Mouse (Mus musculus): Measurements from ENCODE around the gene Cyp2w1. TPM values are rescaled to one million over a fixed set of nuclear protein-coding genes. Genes with fewer than 3 reads are reported as not detected.

Gene Cyp2w1
- polyA plus RNA-seq, 1 experiment from 2014 or later: not detected

DNA sequence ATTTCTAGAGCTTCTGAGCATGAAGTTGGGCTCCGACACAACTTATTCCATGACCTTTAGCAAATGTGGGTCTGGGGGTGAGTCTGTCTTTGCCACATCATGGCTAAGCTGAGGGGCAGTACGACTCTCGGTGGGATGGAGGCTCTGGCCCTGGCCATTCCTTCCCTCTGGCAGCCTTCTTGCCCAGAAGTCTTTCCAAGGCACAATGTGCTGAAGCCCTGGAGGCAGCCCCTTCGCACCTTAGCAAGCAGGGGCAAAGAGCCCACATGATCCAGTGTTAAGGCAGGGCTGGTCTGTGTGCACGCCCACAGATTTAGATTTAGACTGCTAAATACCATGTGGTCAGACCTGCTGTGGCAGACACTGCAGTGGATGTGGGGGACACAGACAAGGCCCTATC is 46.4 kb downstream of the Cyp2w1 start:
- no peak overlapping the region for H3K4me2 ChIP-seq
- H3K9me3 ChIP-seq: no peaks in the 10 kb centered on the region
- H3K27ac ChIP-seq: no peak overlapping the region
- no peaks in the 10 kb centered on the region for H3K27me3 ChIP-seq
- no peak overlapping the region for H3K9ac ChIP-seq
- H3K4me1 ChIP-seq: peaks cover 5% of the 10 kb centered on the region
- ATAC-seq (ENCODE audit: borderline replicate concordance, extremely low read depth, low FRiP score, low TSS enrichment): no peak
- WGBS: 79% methylated on average over 5 of the region's 5 CpGs
- H3K4me3 ChIP-seq: no peak overlapping the region
- 0 out of 2 replicates have a peak, but pooled peaks cover 5% of the 10 kb centered on the region for H3K36me3 ChIP-seq

DNA sequence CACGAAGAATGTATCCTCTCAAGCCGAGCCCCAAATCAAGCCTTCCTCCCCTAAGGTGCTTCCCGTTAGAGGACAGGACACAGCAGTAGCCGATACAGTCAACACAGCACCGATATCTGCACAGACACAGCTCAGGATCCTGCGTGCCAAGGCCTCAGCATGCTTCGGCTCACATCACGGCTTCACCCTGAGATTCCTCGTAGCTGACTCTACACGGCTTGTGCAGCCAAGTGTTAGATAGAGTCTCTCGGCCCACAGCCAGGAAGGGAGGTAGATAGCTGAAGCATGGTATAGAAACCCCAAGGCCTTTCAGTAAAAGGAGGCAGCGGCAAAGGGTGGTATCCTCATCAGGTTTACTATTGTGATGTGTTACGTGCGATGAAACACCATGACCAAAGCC is 47.6 kb downstream of the Cyp2w1 start:
- no peak overlapping the region for H3K4me3 ChIP-seq
- no peak for ATAC-seq (ENCODE audit: borderline replicate concordance, extremely low read depth, low FRiP score, low TSS enrichment)
- WGBS: 72% methylated on average over 14 of the region's 14 CpGs

DNA sequence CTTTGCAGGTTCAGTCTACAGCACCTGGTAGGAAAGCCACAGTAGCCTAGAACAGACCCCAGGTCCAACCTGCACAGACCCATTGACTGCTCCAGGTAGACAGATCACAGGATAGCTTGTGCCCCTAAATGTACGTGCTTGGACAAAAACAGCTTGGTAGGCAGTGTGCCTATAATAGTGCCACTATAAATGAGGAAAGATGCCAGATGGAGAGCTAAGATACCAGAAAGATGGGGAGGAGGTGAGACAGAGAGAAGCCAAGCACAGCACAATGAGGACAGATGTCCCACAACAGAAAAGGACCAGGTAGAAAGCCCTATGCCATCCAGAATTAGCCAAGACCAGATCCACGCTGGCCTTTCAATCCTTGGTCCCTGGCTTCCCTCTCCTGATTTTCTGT is 49.7 kb downstream of the Cyp2w1 start:
- 93% methylated on average over 2 of the region's 2 CpGs for WGBS

More for the DNA sequence above, 47.6 kb downstream of the Cyp2w1 start:
- Histone ChIP-seq H3K27me3 (no peaks in the 10 kb centered on the region), H3K4me1 (peaks cover 5% of the 10 kb centered on the region), H3K36me3 (no peaks in the 10 kb centered on the region), H3K9me3 (no peaks in the 10 kb centered on the region), H3K4me2 (no peak overlapping the region), H3K9ac (no peak overlapping the region), H3K27ac (no peak overlapping the region)

DNA sequence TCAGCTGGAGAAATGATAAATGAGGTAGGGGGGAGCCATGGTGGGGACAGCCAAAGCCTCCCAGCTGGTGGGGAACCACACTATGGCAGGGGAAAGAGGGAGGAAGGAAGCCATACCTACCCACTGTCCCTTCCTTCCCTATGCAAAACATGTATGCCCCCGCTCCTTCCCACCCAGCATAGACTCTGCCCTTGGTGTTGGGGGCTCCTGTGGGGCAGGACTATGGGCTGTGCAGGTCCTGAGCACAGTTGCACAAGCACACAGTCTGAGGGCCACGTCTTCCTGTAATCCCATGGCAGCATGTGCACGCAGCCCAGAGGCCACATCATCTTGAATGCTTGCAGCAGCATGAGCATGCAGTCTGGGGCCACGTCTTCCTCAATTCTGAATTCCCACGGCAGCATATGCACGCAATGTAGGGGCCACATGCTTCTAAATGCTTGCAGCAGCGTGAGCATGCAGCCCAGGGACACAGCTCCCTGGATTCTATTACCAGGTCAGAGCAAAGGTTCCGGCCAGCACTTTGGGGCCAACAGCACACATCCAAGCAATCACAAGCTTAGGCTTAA is 51.4 kb downstream of the Cyp2w1 start:
- Histone ChIP-seq H3K4me2 (no peak overlapping the region), H3K9me3 (no peaks in the 10 kb centered on the region), H3K4me3 (no peak overlapping the region), H3K36me3 (no peaks in the 10 kb centered on the region), H3K4me1 (peaks cover 6% of the 10 kb centered on the region; the same call in 1 of the 2 replicates), H3K9ac (no peak overlapping the region), H3K27me3 (no peaks in the 10 kb centered on the region), H3K27ac (no peak overlapping the region)
- WGBS: 78% methylated on average over 8 of the region's 8 CpGs
- ATAC-seq (ENCODE audit: borderline replicate concordance, extremely low read depth, low FRiP score, low TSS enrichment): no peak

More for the DNA sequence above, 49.7 kb downstream of the Cyp2w1 start:
- Histone ChIP-seq H3K4me1 (peaks cover 5% of the 10 kb centered on the region), H3K4me2 (no peak overlapping the region), H3K27me3 (no peaks in the 10 kb centered on the region), H3K4me3 (no peak overlapping the region), H3K27ac (no peak overlapping the region), H3K9ac (no peak overlapping the region), H3K9me3 (no peaks in the 10 kb centered on the region), H3K36me3 (no peaks in the 10 kb centered on the region)
- no peak for ATAC-seq (ENCODE audit: borderline replicate concordance, extremely low read depth, low FRiP score, low TSS enrichment)

DNA sequence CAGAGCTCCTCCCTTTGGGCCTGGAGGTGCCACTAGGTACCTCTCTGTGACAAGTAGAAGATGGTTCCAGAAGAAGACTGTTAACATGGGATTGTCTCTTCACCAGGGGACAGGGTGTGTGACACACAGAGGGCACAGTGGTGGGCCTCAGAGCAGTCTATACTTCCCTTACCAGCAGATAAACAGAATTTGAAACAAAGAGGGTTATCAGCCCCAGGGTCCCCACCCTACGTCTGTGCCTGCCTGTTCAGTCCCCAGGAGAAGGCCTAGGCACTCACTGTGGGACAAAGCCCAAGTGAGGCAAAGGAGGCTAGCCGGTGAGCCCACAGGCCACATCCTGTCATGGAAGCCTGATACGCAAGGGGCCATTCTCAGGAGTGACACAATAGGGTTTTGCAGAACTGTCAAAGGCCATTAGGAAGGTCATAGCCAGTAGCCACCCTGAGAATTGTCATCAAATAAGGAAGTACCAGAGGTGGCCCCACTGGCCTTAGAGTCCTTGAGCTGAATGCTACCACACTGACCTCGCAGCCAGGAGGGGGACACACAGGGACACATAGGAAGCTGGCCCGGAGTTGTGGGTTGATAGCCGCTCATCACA is 52.5 kb downstream of the Cyp2w1 start, which contains the start of gene C130050O18Rik:
Gene C130050O18Rik, plus strand, starts transcription at position 480 of the 601 bp plus-strand sequence.
- no peak within 1 kb of the TSS for H3K27ac ChIP-seq
- ATAC-seq (ENCODE audit: borderline replicate concordance, extremely low read depth, low FRiP score, low TSS enrichment): no peak
- no peak within 1 kb of the TSS for H3K9ac ChIP-seq
- no peaks in the 10 kb centered on the region for H3K36me3 ChIP-seq
- WGBS: 76% methylated on average over 6 of the region's 6 CpGs
- no peaks in the 10 kb centered on the region for H3K27me3 ChIP-seq
- peaks cover 12% of the 10 kb centered on the region; the same call in 1 of the 2 replicates for H3K4me1 ChIP-seq
- H3K4me2 ChIP-seq: no peak within 1 kb of the TSS
- no peaks in the 10 kb centered on the region for H3K9me3 ChIP-seq
- no peak within 1 kb of the TSS for H3K4me3 ChIP-seq

DNA sequence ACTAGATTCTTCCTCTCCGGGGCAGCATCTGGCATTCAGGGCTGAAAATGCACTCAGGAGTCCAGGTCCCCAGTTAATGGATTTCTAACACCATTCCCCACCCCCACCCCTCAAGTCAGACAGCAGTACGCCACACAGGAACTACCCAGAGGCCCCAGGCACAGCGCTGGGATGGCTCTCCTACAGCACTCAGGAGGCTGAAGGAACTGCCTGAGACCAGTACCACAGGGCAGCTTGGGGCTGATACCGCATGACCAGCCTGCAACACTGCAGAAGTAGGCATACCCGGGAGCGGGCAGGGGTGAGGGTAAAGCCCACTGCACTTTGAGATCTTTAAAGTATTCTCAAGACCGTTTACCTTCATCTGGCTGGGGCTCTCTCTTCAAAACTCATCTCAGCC is 53.1 kb downstream of the Cyp2w1 start:
- Histone ChIP-seq H3K4me1 (peaks cover 12% of the 10 kb centered on the region; the same call in 1 of the 2 replicates), H3K27me3 (no peaks in the 10 kb centered on the region), H3K27ac (no peak overlapping the region), H3K4me3 (no peak overlapping the region), H3K4me2 (no peak overlapping the region), H3K36me3 (no peaks in the 10 kb centered on the region), H3K9ac (no peak overlapping the region), H3K9me3 (no peaks in the 10 kb centered on the region)
- ATAC-seq (ENCODE audit: borderline replicate concordance, extremely low read depth, low FRiP score, low TSS enrichment): no peak
- 64% methylated on average over 7 of the region's 7 CpGs for WGBS

DNA sequence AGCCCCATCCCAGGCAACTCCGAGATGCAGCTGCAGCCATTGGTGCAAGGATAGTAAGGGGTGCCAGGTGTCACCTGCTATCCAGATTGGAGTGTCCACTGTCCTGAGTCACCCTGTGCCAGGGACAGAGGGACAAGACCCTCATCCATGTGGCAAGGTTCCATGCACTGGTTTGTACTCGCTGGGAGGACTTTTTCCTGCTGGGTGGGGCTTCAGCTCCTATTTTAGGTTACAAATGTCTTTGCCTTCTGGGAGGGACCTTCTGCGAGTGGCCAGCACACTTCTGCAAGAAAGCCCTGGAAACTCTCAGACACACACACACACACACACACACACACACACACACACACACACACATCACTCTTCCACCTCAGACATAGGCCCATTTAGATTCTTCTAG is 53.5 kb downstream of the Cyp2w1 start:
- Histone ChIP-seq H3K27ac (no peak overlapping the region), H3K27me3 (no peaks in the 10 kb centered on the region), H3K36me3 (no peaks in the 10 kb centered on the region), H3K4me3 (no peak overlapping the region), H3K9me3 (no peaks in the 10 kb centered on the region), H3K4me2 (no peak overlapping the region), H3K4me1 (peaks cover 12% of the 10 kb centered on the region; the same call in 1 of the 2 replicates), H3K9ac (no peak overlapping the region)
- no peak for ATAC-seq (ENCODE audit: borderline replicate concordance, extremely low read depth, low FRiP score, low TSS enrichment)
- WGBS: 58% methylated on average over 3 of the region's 3 CpGs

MicroRNAs within 50 kb of the gene (microRNA counts, 519-probe panel; counts per million panel counts)
- 19.7 counts per million for microRNA mmu-miR-339-3p
- 19.7 counts per million for microRNA mmu-miR-339-5p

Small RNA genes lying within 50 kb of the gene (microRNA-seq; reads per million reads assigned to microRNA genes)
- gene Mir339: 599 reads per million, percentile 72 among the genes with 10 or more reads in this experiment

Other genes starting within 250 kb of the Cyp2w1 start
- gene Prkar1b, start 202.6 kb upstream of the Cyp2w1 start, polyA plus RNA-seq (2015; fragmentation: Nextera tagmentation; extraction: Ambion mirVana): 16.0 and 16.9 TPM in 2 replicates
- 6.4 and 6.6 TPM in 2 replicates for gene Dnaaf5, start 202.4 kb upstream of the Cyp2w1 start, polyA plus RNA-seq (2015; fragmentation: Nextera tagmentation; extraction: Ambion mirVana)
- 48.7 and 52.7 TPM in 2 replicates for gene Sun1, start 152.0 kb upstream of the Cyp2w1 start, polyA plus RNA-seq (2015; fragmentation: Nextera tagmentation; extraction: Ambion mirVana)
- gene Get4, start 100.3 kb upstream of the Cyp2w1 start, polyA plus RNA-seq (2015; fragmentation: Nextera tagmentation; extraction: Ambion mirVana): 186 TPM in 2 replicates
- 5.8 and 6.2 TPM in 2 replicates for gene Adap1, start 27.0 kb upstream of the Cyp2w1 start, polyA plus RNA-seq (2015; fragmentation: Nextera tagmentation; extraction: Ambion mirVana)
- 89.6 and 92.9 TPM in 2 replicates for gene Cox19, start 1.2 kb upstream of the Cyp2w1 start, polyA plus RNA-seq (2015; fragmentation: Nextera tagmentation; extraction: Ambion mirVana)
- 5.2 and 6.3 TPM in 2 replicates for gene Gpr146, start 25.1 kb downstream of the Cyp2w1 start, polyA plus RNA-seq (2015; fragmentation: Nextera tagmentation; extraction: Ambion mirVana)
- gene C130050O18Rik, start 52.7 kb downstream of the Cyp2w1 start, polyA plus RNA-seq (2015; fragmentation: Nextera tagmentation; extraction: Ambion mirVana): 0.86 and 1.0 TPM in 2 replicates
- 6.1 and 6.6 TPM in 2 replicates for gene Gper1, start 70.5 kb downstream of the Cyp2w1 start, polyA plus RNA-seq (2015; fragmentation: Nextera tagmentation; extraction: Ambion mirVana)
- 40.0 and 41.8 TPM in 2 replicates for gene 3110082I17Rik, start 107.9 kb downstream of the Cyp2w1 start, polyA plus RNA-seq (2015; fragmentation: Nextera tagmentation; extraction: Ambion mirVana)
- 7.7 and 9.5 TPM in 2 replicates for gene Zfand2a, start 131.9 kb downstream of the Cyp2w1 start, polyA plus RNA-seq (2015; fragmentation: Nextera tagmentation; extraction: Ambion mirVana)
- gene Uncx, start 190.9 kb downstream of the Cyp2w1 start, polyA plus RNA-seq (2015; fragmentation: Nextera tagmentation; extraction: Ambion mirVana): 0.09 TPM in 1 of 2 replicates, not detected in the other